Mouse (Mus musculus): Measurements from ENCODE around the gene Vdr. TPM values are rescaled to one million over a fixed set of nuclear protein-coding genes. Genes with fewer than 3 reads are reported as not detected.

Gene Vdr
- polyA plus RNA-seq, 1 experiment from 2014 or later = 1.0 TPM

GRCm38 (mm10) chr15:97829432-97829831 is 81.0 kb downstream of the Vdr start:
- Histone ChIP-seq H3K36me3 (peaks cover 3% of the 10 kb centered on the region; the same call in 1 of the 2 replicates), H3K4me3 (peak overlapping the region; percentile 95), H3K9me3 (replicated peaks) (no peaks in the 10 kb centered on the region), H3K27me3 (ENCODE audit: low read depth, poor library complexity, severe bottlenecking) (peaks cover 40% of the 10 kb centered on the region), H3K4me1 (peaks cover 82% of the 10 kb centered on the region), H3K27ac (replicated peaks) (no peak overlapping the region)
- 38% methylated on average over 2 of the region's 2 CpGs for WGBS
- no peak for DNase-seq (ENCODE audit: low spot score)

- Histone ChIP-seq H3K27ac (replicated peaks) (peak overlapping the region; percentile 61), H3K9me3 (replicated peaks) (no peaks in the 10 kb centered on the region), H3K4me1 (peaks cover 87% of the 10 kb centered on the region), H3K36me3 (peaks cover 7% of the 10 kb centered on the region; the same call in 1 of the 2 replicates), H3K27me3 (ENCODE audit: low read depth, poor library complexity, severe bottlenecking) (peaks cover 42% of the 10 kb centered on the region), H3K4me3 (0 out of 2 replicates have a peak overlapping the region, but pooled peaks have one; percentile 95)
- DNase-seq (ENCODE audit: low spot score) = no peak
- WGBS = 64% methylated on average over 5 of the region's 5 CpGs
Measured at GRCm38 (mm10) chr15:97828901-97829338, 81.5 kb downstream of the Vdr start.

GRCm38 (mm10) chr15:97828221-97828842 is 82.1 kb downstream of the Vdr start:
- H3K27me3 ChIP-seq (ENCODE audit: low read depth, poor library complexity, severe bottlenecking) = peaks cover 37% of the 10 kb centered on the region
- no peaks in the 10 kb centered on the region for H3K9me3 ChIP-seq (replicated peaks)
- WGBS = 71% methylated on average over 6 of the region's 6 CpGs
- H3K4me1 ChIP-seq = peaks cover 89% of the 10 kb centered on the region
- H3K27ac ChIP-seq (replicated peaks) = peak overlapping the region; percentile 61
- DNase-seq (ENCODE audit: low spot score) = no peak
- H3K4me3 ChIP-seq = peak overlapping the region; percentile 95; the same call in 1 of the 2 replicates
- H3K36me3 ChIP-seq = peaks cover 8% of the 10 kb centered on the region; the same call in 1 of the 2 replicates

GRCm38 (mm10) chr15:97827401-97827800 is 83.0 kb downstream of the Vdr start:
- H3K27me3 ChIP-seq (ENCODE audit: low read depth, poor library complexity, severe bottlenecking) = peaks cover 27% of the 10 kb centered on the region
- no peak overlapping the region for H3K27ac ChIP-seq (replicated peaks)
- DNase-seq (ENCODE audit: low spot score) = no peak
- H3K4me1 ChIP-seq = peaks cover 89% of the 10 kb centered on the region
- H3K36me3 ChIP-seq = peaks cover 8% of the 10 kb centered on the region; the same call in 1 of the 2 replicates
- H3K4me3 ChIP-seq = no peak overlapping the region
- H3K9me3 ChIP-seq (replicated peaks) = no peaks in the 10 kb centered on the region
- WGBS = 93% methylated on average over 8 of the region's 8 CpGs

GRCm38 (mm10) chr15:97826588-97827261 is 83.7 kb downstream of the Vdr start:
- peaks cover 89% of the 10 kb centered on the region for H3K4me1 ChIP-seq
- DNase-seq (ENCODE audit: low spot score) = no peak
- H3K36me3 ChIP-seq = peaks cover 8% of the 10 kb centered on the region; the same call in 1 of the 2 replicates
- no peaks in the 10 kb centered on the region for H3K9me3 ChIP-seq (replicated peaks)
- H3K27me3 ChIP-seq (ENCODE audit: low read depth, poor library complexity, severe bottlenecking) = peaks cover 27% of the 10 kb centered on the region
- no peak overlapping the region for H3K27ac ChIP-seq (replicated peaks)
- 75% methylated on average over 5 of the region's 5 CpGs for WGBS
- H3K4me3 ChIP-seq = no peak overlapping the region

GRCm38 (mm10) chr15:97825941-97826587 is 84.4 kb downstream of the Vdr start:
- H3K4me1 ChIP-seq = peaks cover 94% of the 10 kb centered on the region
- H3K4me3 ChIP-seq = 0 out of 2 replicates have a peak overlapping the region, but pooled peaks have one; percentile 37
- H3K9me3 ChIP-seq (replicated peaks) = no peaks in the 10 kb centered on the region
- peak overlapping the region; percentile 11; the same call in 1 of the 2 replicates for H3K27ac ChIP-seq (replicated peaks)
- no peak for DNase-seq (ENCODE audit: low spot score)
- peaks cover 27% of the 10 kb centered on the region for H3K27me3 ChIP-seq (ENCODE audit: low read depth, poor library complexity, severe bottlenecking)
- 41% methylated on average over 12 of the region's 12 CpGs for WGBS
- peaks cover 8% of the 10 kb centered on the region for H3K36me3 ChIP-seq

GRCm38 (mm10) chr15:97825071-97825940 is 85.1 kb downstream of the Vdr start:
- 8% methylated on average over 29 of the region's 29 CpGs for WGBS
- peak overlapping the region; percentile 11; the same call in 1 of the 2 replicates for H3K27ac ChIP-seq (replicated peaks)
- peak overlapping the region; percentile 37 for H3K4me3 ChIP-seq
- peaks cover 27% of the 10 kb centered on the region for H3K27me3 ChIP-seq (ENCODE audit: low read depth, poor library complexity, severe bottlenecking)
- peaks cover 88% of the 10 kb centered on the region for H3K4me1 ChIP-seq
- peaks cover 16% of the 10 kb centered on the region for H3K36me3 ChIP-seq
- DNase-seq (ENCODE audit: low spot score) = no peak
- H3K9me3 ChIP-seq (replicated peaks) = no peaks in the 10 kb centered on the region

GRCm38 (mm10) chr15:97824042-97824441 is 86.4 kb downstream of the Vdr start:
- H3K27me3 ChIP-seq (ENCODE audit: low read depth, poor library complexity, severe bottlenecking) = peaks cover 27% of the 10 kb centered on the region
- WGBS = 91% methylated on average over 6 of the region's 6 CpGs
- peaks cover 23% of the 10 kb centered on the region for H3K36me3 ChIP-seq
- H3K4me1 ChIP-seq = peaks cover 75% of the 10 kb centered on the region
- H3K9me3 ChIP-seq (replicated peaks) = no peaks in the 10 kb centered on the region
- H3K4me3 ChIP-seq = no peak overlapping the region
- H3K27ac ChIP-seq (replicated peaks) = no peak overlapping the region
- DNase-seq (ENCODE audit: low spot score) = no peak

GRCm38 (mm10) chr15:97823479-97823878 is 87.0 kb downstream of the Vdr start:
- Histone ChIP-seq H3K4me3 (no peak overlapping the region), H3K36me3 (peaks cover 23% of the 10 kb centered on the region), H3K4me1 (peaks cover 69% of the 10 kb centered on the region), H3K27ac (replicated peaks) (no peak overlapping the region), H3K9me3 (replicated peaks) (no peaks in the 10 kb centered on the region), H3K27me3 (ENCODE audit: low read depth, poor library complexity, severe bottlenecking) (peaks cover 27% of the 10 kb centered on the region)
- DNase-seq (ENCODE audit: low spot score) = no peak
- 81% methylated on average over 12 of the region's 12 CpGs for WGBS

GRCm38 (mm10) chr15:97822545-97823228 is 87.7 kb downstream of the Vdr start:
- H3K4me3 ChIP-seq = no peak overlapping the region
- no peak overlapping the region for H3K27ac ChIP-seq (replicated peaks)
- H3K4me1 ChIP-seq = peaks cover 69% of the 10 kb centered on the region
- H3K36me3 ChIP-seq = peaks cover 23% of the 10 kb centered on the region
- peaks cover 27% of the 10 kb centered on the region for H3K27me3 ChIP-seq (ENCODE audit: low read depth, poor library complexity, severe bottlenecking)
- no peak for DNase-seq (ENCODE audit: low spot score)
- H3K9me3 ChIP-seq (replicated peaks) = no peaks in the 10 kb centered on the region
- 52% methylated on average over 12 of the region's 12 CpGs for WGBS

- peaks cover 25% of the 10 kb centered on the region for H3K27me3 ChIP-seq (ENCODE audit: low read depth, poor library complexity, severe bottlenecking)
- WGBS = 78% methylated on average over 6 of the region's 6 CpGs
- DNase-seq (ENCODE audit: low spot score) = no peak
- peaks cover 65% of the 10 kb centered on the region for H3K4me1 ChIP-seq
- H3K36me3 ChIP-seq = peaks cover 23% of the 10 kb centered on the region
- peak overlapping the region; percentile 42; the same call in 1 of the 2 replicates for H3K27ac ChIP-seq (replicated peaks)
- H3K9me3 ChIP-seq (replicated peaks) = no peaks in the 10 kb centered on the region
- H3K4me3 ChIP-seq = no peak overlapping the region
Measured at GRCm38 (mm10) chr15:97821983-97822363, 88.5 kb downstream of the Vdr start.

Data from midbrain, embryonic 10.5 days (tissue).